28 mouse cellular contexts compared by ENCODE assay signal in genomic region chr15:100576392-100576791, GRCm38 (mm10).
"Had no signal": no experiment of that assay in that cellular context is flagged by ENCODE, and none has a peak within 500 bp of the region (broad histone marks: within the 10 kb centered on the region; RNA-seq: fewer than 3 reads in every experiment).

No protein-coding gene starts in this region.

- H3K27me3 ChIP-seq: heart, embryonic 12.5 days; heart, embryonic 13.5 days; heart, embryonic 15.5 days; hindbrain, embryonic 12.5 days; hindbrain, embryonic 13.5 days; hindbrain, embryonic 15.5 days; intestine, embryonic 15.5 days; kidney, embryonic 15.5 days had no signal

- H3K36me3 ChIP-seq: heart, embryonic 15.5 days; intestine, embryonic 15.5 days had no signal

- H3K4me2 ChIP-seq: heart, embryonic 11.5 days; heart, embryonic 12.5 days; heart, embryonic 13.5 days; heart, embryonic 15.5 days; hindbrain, embryonic 12.5 days; hindbrain, embryonic 13.5 days; hindbrain, embryonic 14.5 days; hindbrain, embryonic 15.5 days; intestine, embryonic 15.5 days; kidney, embryonic 15.5 days had no signal

- H3K9ac ChIP-seq: heart, embryonic 12.5 days; heart, embryonic 13.5 days; heart, embryonic 15.5 days; hindbrain, embryonic 12.5 days; hindbrain, embryonic 13.5 days; hindbrain, embryonic 14.5 days; hindbrain, embryonic 15.5 days; intestine, embryonic 15.5 days; kidney, embryonic 15.5 days had no signal

- DNase-seq: heart, postnatal 10 days; heart, postnatal 14 days; heart, postnatal 36 days; heart, postnatal 4 days; kidney, adult 18-20 months; kidney, postnatal 10 days; kidney, postnatal 14 days; kidney, postnatal 4 days; layer of hippocampus, adult 9-11 months; layer of hippocampus, postnatal 36 days had no signal

- H3K4me3 ChIP-seq: heart, embryonic 12.5 days; heart, embryonic 13.5 days; heart, embryonic 15.5 days; hindbrain, embryonic 10.5 days; hindbrain, embryonic 12.5 days; hindbrain, embryonic 13.5 days; hindbrain, embryonic 15.5 days; intestine, embryonic 15.5 days; kidney, embryonic 15.5 days; layer of hippocampus, adult 2 months; left cerebral cortex, adult 2 months had no signal

- ATAC-seq: hindbrain, embryonic 16.5 days; hindbrain, postnatal 0 days; inflammation-experienced regulatory T-cells, adult 6 months; intestine, embryonic 15.5 days; intestine, embryonic 16.5 days; intestine, postnatal 0 days had no signal

- H3K9me3 ChIP-seq: heart, embryonic 12.5 days; heart, embryonic 13.5 days; heart, embryonic 15.5 days; hindbrain, embryonic 10.5 days; hindbrain, embryonic 12.5 days; hindbrain, embryonic 13.5 days; hindbrain, embryonic 15.5 days; intestine, embryonic 15.5 days; kidney, embryonic 15.5 days had no signal

- H3K27ac ChIP-seq: heart, embryonic 13.5 days; heart, embryonic 15.5 days; hindbrain, embryonic 10.5 days; hindbrain, embryonic 12.5 days; hindbrain, embryonic 13.5 days; hindbrain, embryonic 14.5 days; hindbrain, embryonic 15.5 days; hindbrain, postnatal 0 days; intestine, embryonic 15.5 days; kidney, embryonic 15.5 days; layer of hippocampus, adult 2 months; left cerebral cortex, adult 2 months had no signal
